Mouse (Mus musculus) lung, embryonic 16.5 days (tissue): Measurements from ENCODE around the gene Satb2. TPM values are rescaled to one million over a fixed set of nuclear protein-coding genes. Genes with fewer than 3 reads are reported as not detected.

Experiments used
- ATAC-seq: fragments of 200-750 bp; cut with Nextera tagmentation; 2 replicates; pipeline ENCODE4 v1.8.0; 2017; ENCODE audit warnings: low read depth, mild to moderate bottlenecking, moderate library complexity
- H3K27ac ChIP-seq: fragments of 300-500 bp; sonication (generic); 2 replicates; pipeline ENCODE4 v1.5.1; 2014; ENCODE audit warnings: mild to moderate bottlenecking, control low read depth, low read length
- H3K27me3 ChIP-seq: fragments of 300-500 bp; sonication (generic); 2 replicates; pipeline ENCODE4 v1.6.1; 2014; ENCODE audit warnings: low read depth, low read length, mixed read lengths; ENCODE audit not compliant: control insufficient read depth, insufficient read depth
- H3K36me3 ChIP-seq: fragments of 300-500 bp; sonication (generic); 2 replicates; pipeline ENCODE4 v1.6.1; 2014; ENCODE audit warnings: low read length; ENCODE audit not compliant: control insufficient read depth, insufficient read depth
- H3K4me1 ChIP-seq: fragments of 300-500 bp; sonication (generic); replicated peaks from 2 replicates; pipeline ENCODE4 v1.6.1; 2014; ENCODE audit warnings: low read length, mixed read lengths; ENCODE audit not compliant: control insufficient read depth, insufficient read depth
- H3K4me2 ChIP-seq: fragments of 300-500 bp; sonication (generic); 2 replicates; pipeline ENCODE4 v1.6.1; 2014; ENCODE audit warnings: low read depth, low read length, control low read depth
- H3K4me3 ChIP-seq: fragments of 300-500 bp; sonication (generic); 2 replicates; pipeline ENCODE4 v1.5.1; 2014; ENCODE audit warnings: mild to moderate bottlenecking, low read length, control low read depth
- H3K9ac ChIP-seq: fragments of 300-500 bp; sonication (generic); 2 replicates; pipeline ENCODE4 v1.6.1; 2014; ENCODE audit warnings: low read length, control low read depth
- H3K9me3 ChIP-seq: fragments of 300-500 bp; sonication (generic); 2 replicates; pipeline ENCODE4 v1.6.1; 2016; ENCODE audit warnings: low read length; ENCODE audit not compliant: control insufficient read depth
- WGBS: fragments of 180-500 bp; shearing (Covaris S2); extraction: QIAGEN DNeasy Blood & Tissue Kit; methylation state at CpG from one replicate; pipeline ENCODE4 v1.1.7; 2014; 5-methylcytosine and 5-hydroxymethylcytosine counted together
- polyA plus RNA-seq: library from polyadenylated mRNA; unstranded; fragments of >200 nt; fragmentation: Nextera tagmentation; extraction: Ambion mirVana; gene quantifications from 2 replicates; pipeline ENCODE4 v1.2.1, GENCODE M21; 2015

The Satb2 gene
- polyA plus RNA-seq, 1 experiment from 2014 or later = 0.54 TPM

GRCm38 (mm10) chr1:56953538-56953937 is 24.9 kb downstream of the Satb2 start:
- H3K9ac ChIP-seq = no peak overlapping the region
- ATAC-seq = no peak
- no peak overlapping the region for H3K27ac ChIP-seq
- H3K4me2 ChIP-seq = no peak overlapping the region
- H3K27me3 ChIP-seq = no peaks in the 10 kb centered on the region
- no peaks in the 10 kb centered on the region for H3K9me3 ChIP-seq
- H3K4me3 ChIP-seq = no peak overlapping the region
- 67% methylated on average over 2 of the region's 2 CpGs for WGBS
- H3K4me1 ChIP-seq = no peaks in the 10 kb centered on the region
- H3K36me3 ChIP-seq = no peaks in the 10 kb centered on the region

GRCm38 (mm10) chr1:56951980-56952379 is 26.5 kb downstream of the Satb2 start:
- no peaks in the 10 kb centered on the region for H3K27me3 ChIP-seq
- H3K9ac ChIP-seq = no peak overlapping the region
- no peaks in the 10 kb centered on the region for H3K4me1 ChIP-seq
- H3K4me2 ChIP-seq = no peak overlapping the region
- ATAC-seq = no peak
- WGBS = 71% methylated on average over 4 of the region's 4 CpGs
- H3K36me3 ChIP-seq = no peaks in the 10 kb centered on the region
- no peak overlapping the region for H3K4me3 ChIP-seq
- H3K27ac ChIP-seq = no peak overlapping the region
- no peaks in the 10 kb centered on the region for H3K9me3 ChIP-seq

GRCm38 (mm10) chr1:56951525-56951924 is 26.9 kb downstream of the Satb2 start:
- no peak for ATAC-seq
- no peak overlapping the region for H3K4me2 ChIP-seq
- H3K4me1 ChIP-seq = no peaks in the 10 kb centered on the region
- H3K36me3 ChIP-seq = no peaks in the 10 kb centered on the region
- H3K27me3 ChIP-seq = no peaks in the 10 kb centered on the region
- no peaks in the 10 kb centered on the region for H3K9me3 ChIP-seq
- WGBS = 82% methylated on average over 6 of the region's 6 CpGs
- H3K27ac ChIP-seq = no peak overlapping the region
- H3K9ac ChIP-seq = no peak overlapping the region
- H3K4me3 ChIP-seq = no peak overlapping the region

- ATAC-seq = no peak
- Histone ChIP-seq H3K9me3 (no peaks in the 10 kb centered on the region), H3K4me2 (no peak overlapping the region), H3K27ac (no peak overlapping the region), H3K27me3 (no peaks in the 10 kb centered on the region), H3K36me3 (no peaks in the 10 kb centered on the region), H3K9ac (no peak overlapping the region), H3K4me1 (no peaks in the 10 kb centered on the region), H3K4me3 (no peak overlapping the region)
- WGBS = 91% methylated on average over 4 of the region's 4 CpGs
These were observed 39.0 kb downstream of the Satb2 start for GRCm38 (mm10) chr1:56939432-56939831.

- Histone ChIP-seq H3K4me3 (no peak overlapping the region), H3K4me1 (no peaks in the 10 kb centered on the region), H3K9ac (no peak overlapping the region), H3K27ac (no peak overlapping the region), H3K36me3 (no peaks in the 10 kb centered on the region), H3K9me3 (no peaks in the 10 kb centered on the region), H3K4me2 (no peak overlapping the region), H3K27me3 (no peaks in the 10 kb centered on the region)
- 84% methylated on average over 3 of the region's 3 CpGs for WGBS
- no peak for ATAC-seq
These were observed 40.0 kb downstream of the Satb2 start for GRCm38 (mm10) chr1:56938432-56938831.

GRCm38 (mm10) chr1:56936554-56936953 is 41.9 kb downstream of the Satb2 start:
- Histone ChIP-seq H3K9ac (no peak overlapping the region), H3K9me3 (no peaks in the 10 kb centered on the region), H3K36me3 (no peaks in the 10 kb centered on the region), H3K4me1 (no peaks in the 10 kb centered on the region), H3K4me2 (no peak overlapping the region), H3K4me3 (no peak overlapping the region), H3K27me3 (no peaks in the 10 kb centered on the region), H3K27ac (no peak overlapping the region)
- no peak for ATAC-seq
- WGBS = 80% methylated on average over 3 of the region's 3 CpGs

GRCm38 (mm10) chr1:56933821-56934220 is 44.6 kb downstream of the Satb2 start:
- Histone ChIP-seq H3K36me3 (no peaks in the 10 kb centered on the region), H3K9ac (no peak overlapping the region), H3K4me1 (no peaks in the 10 kb centered on the region), H3K27ac (no peak overlapping the region), H3K4me3 (no peak overlapping the region), H3K4me2 (no peak overlapping the region), H3K27me3 (no peaks in the 10 kb centered on the region), H3K9me3 (no peaks in the 10 kb centered on the region)
- 68% methylated on average over 9 of the region's 9 CpGs for WGBS
- no peak for ATAC-seq

- ATAC-seq = no peak
- Histone ChIP-seq H3K36me3 (no peaks in the 10 kb centered on the region), H3K27me3 (no peaks in the 10 kb centered on the region), H3K4me2 (no peak overlapping the region), H3K9me3 (no peaks in the 10 kb centered on the region), H3K27ac (no peak overlapping the region), H3K4me3 (no peak overlapping the region), H3K4me1 (no peaks in the 10 kb centered on the region), H3K9ac (no peak overlapping the region)
- WGBS = 79% methylated on average over 4 of the region's 4 CpGs
These were observed 48.4 kb downstream of the Satb2 start for GRCm38 (mm10) chr1:56930096-56930495.

- Histone ChIP-seq H3K4me1 (no peaks in the 10 kb centered on the region), H3K9ac (no peak overlapping the region), H3K4me2 (no peak overlapping the region), H3K9me3 (no peaks in the 10 kb centered on the region), H3K36me3 (no peaks in the 10 kb centered on the region), H3K27me3 (no peaks in the 10 kb centered on the region), H3K27ac (no peak overlapping the region), H3K4me3 (no peak overlapping the region)
- no peak for ATAC-seq
- 44% methylated on average over 9 of the region's 9 CpGs for WGBS
These were observed 49.7 kb downstream of the Satb2 start for GRCm38 (mm10) chr1:56928731-56929130.

- H3K9me3 ChIP-seq = no peaks in the 10 kb centered on the region
- whole genome bisulfite sequencing = 85% methylated on average over 8 of the region's 8 CpGs
- no peak for ATAC-seq
These were observed 58.0 kb downstream of the Satb2 start for GRCm38 (mm10) chr1:56920472-56920871.

More at GRCm38 (mm10) chr1:56920472-56920871, 58.0 kb downstream of the Satb2 start:
- no peaks in the 10 kb centered on the region for H3K4me1 ChIP-seq
- H3K9ac ChIP-seq = no peak overlapping the region
- H3K36me3 ChIP-seq = no peaks in the 10 kb centered on the region
- no peak overlapping the region for H3K4me3 ChIP-seq
- H3K4me2 ChIP-seq = no peak overlapping the region
- no peaks in the 10 kb centered on the region for H3K27me3 ChIP-seq
- H3K27ac ChIP-seq = no peak overlapping the region
